Mouse (Mus musculus) erythroblast, embryonic 14.5 days (primary cell): ENCODE measurements at regions not wholly inside any gene's neighbourhood (a gene's known extent, or its start where the extent isn't known, plus 50 kb on each side); places are given as distances from the start of the nearest gene placed in this dataset.

Experiments
- H3K27me3 ChIP-seq: 2 replicates; pipeline ENCODE4 v1.6.1; 2012; ENCODE audit warnings: inconsistent platforms; ENCODE audit not compliant: control insufficient read depth
- H3K36me3 ChIP-seq: 2 replicates; pipeline ENCODE4 v1.6.1; 2012; ENCODE audit warnings: mild to moderate bottlenecking, inconsistent platforms; ENCODE audit not compliant: control insufficient read depth
- H3K4me1 ChIP-seq: 2 replicates; pipeline ENCODE4 v1.6.1; 2012; ENCODE audit warnings: inconsistent platforms; ENCODE audit not compliant: control insufficient read depth
- H3K4me3 ChIP-seq: replicated peaks from 2 replicates; pipeline ENCODE3; 2012; ENCODE audit warnings: moderate library complexity, mild to moderate bottlenecking, inconsistent platforms
- H3K9me3 ChIP-seq: 2 replicates; pipeline ENCODE4 v1.6.1; 2012; ENCODE audit warnings: low read length, inconsistent platforms, mixed read lengths; ENCODE audit not compliant: control insufficient read depth
- GATA1 ChIP-seq: IDR thresholded peaks from 2 replicates; pipeline ENCODE4 v1.6.1; 2012; ENCODE audit warnings: low read length, inconsistent platforms, mixed read lengths
- TAL1 ChIP-seq: IDR thresholded peaks from 3 replicates; pipeline ENCODE4 v1.6.1; 2012; ENCODE audit warnings: low read length, inconsistent platforms, mixed read lengths

DNA sequence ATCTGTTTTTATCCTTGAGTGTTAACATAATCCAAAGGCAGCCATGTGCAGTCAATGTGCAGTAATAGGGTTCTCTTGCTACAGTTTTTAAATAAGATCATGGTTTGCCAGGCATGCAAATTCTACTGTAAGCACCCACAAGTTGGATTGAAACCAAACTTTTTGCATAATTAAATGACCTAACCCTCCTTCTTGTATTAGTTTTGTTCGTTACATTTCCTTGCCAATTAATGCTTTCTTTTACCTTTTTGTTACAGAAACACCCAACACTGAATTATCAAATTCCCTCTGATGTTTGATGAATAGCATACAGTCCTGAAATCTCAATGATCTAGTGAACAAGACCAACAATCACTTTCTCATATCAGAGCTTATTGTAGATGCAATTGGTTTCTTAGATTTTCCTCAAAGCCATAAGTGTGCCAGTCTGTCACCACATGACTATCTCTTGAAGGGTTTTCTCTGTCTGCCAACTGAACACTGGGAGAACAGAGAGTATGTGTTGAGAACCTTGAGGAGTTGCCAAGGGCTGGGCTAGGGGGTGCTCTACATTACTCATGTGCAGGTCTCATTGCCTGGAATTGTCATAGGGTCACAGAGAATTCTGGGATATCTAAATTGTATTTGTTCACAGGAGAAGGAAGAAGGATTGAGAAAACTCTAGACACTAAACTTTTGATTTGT is 1060.4 kb downstream of the Gsdmc2 start:
- no peak for TF ChIP-seq GATA1
- TF ChIP-seq TAL1, result no peak
- Histone ChIP-seq H3K4me1 (no peaks in the 10 kb centered on the region), H3K9me3 (no peaks in the 10 kb centered on the region), H3K36me3 (no peaks in the 10 kb centered on the region), H3K27me3 (no peaks in the 10 kb centered on the region), H3K4me3 (no peak overlapping the region)

GRCm38 (mm10) chr15:62778899-62779298 is 1066.1 kb downstream of the Gsdmc2 start:
- no peaks in the 10 kb centered on the region for H3K36me3 ChIP-seq
- no peaks in the 10 kb centered on the region for H3K4me1 ChIP-seq
- TF ChIP-seq GATA1 (no peak), TAL1 (no peak)
- no peaks in the 10 kb centered on the region for H3K27me3 ChIP-seq
- H3K9me3 ChIP-seq, result no peaks in the 10 kb centered on the region
- H3K4me3 ChIP-seq, result no peak overlapping the region

- Histone ChIP-seq H3K9me3 (no peaks in the 10 kb centered on the region), H3K27me3 (no peaks in the 10 kb centered on the region), H3K36me3 (no peaks in the 10 kb centered on the region), H3K4me1 (no peaks in the 10 kb centered on the region), H3K4me3 (no peak overlapping the region)
- TF ChIP-seq GATA1, result no peak
- no peak for TF ChIP-seq TAL1
Observed at GRCm38 (mm10) chr15:62752686-62753085, 1092.3 kb downstream of the Gsdmc2 start.

DNA sequence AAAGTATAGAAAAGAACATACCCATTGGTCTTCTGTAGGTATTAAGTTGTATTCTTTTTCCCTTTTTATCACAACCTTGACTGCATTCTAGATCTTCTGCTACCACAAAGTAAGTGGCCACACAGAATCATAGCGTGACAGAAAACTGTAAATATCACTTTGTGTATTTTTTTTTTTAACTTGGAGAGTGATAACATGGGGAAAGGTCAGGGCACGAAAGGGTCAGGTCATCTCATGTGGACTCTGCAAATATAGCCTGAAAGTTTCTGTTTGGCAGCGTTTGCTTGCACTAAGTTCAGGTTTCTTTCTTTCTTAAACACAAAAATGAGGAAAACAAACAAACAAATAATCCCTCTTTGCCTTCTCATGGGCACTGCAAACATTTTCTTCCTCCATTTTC is 1101.1 kb downstream of the Gsdmc2 start:
- Histone ChIP-seq H3K4me1 (no peaks in the 10 kb centered on the region), H3K36me3 (no peaks in the 10 kb centered on the region), H3K4me3 (no peak overlapping the region), H3K9me3 (no peaks in the 10 kb centered on the region), H3K27me3 (no peaks in the 10 kb centered on the region)
- no peak for TF ChIP-seq TAL1
- no peak for TF ChIP-seq GATA1

GRCm38 (mm10) chr15:62740746-62741145 is 1104.2 kb downstream of the Gsdmc2 start:
- no peaks in the 10 kb centered on the region for H3K9me3 ChIP-seq
- no peaks in the 10 kb centered on the region for H3K36me3 ChIP-seq
- TF ChIP-seq TAL1 (no peak), GATA1 (no peak)
- H3K4me3 ChIP-seq, result no peak overlapping the region
- no peaks in the 10 kb centered on the region for H3K27me3 ChIP-seq
- no peaks in the 10 kb centered on the region for H3K4me1 ChIP-seq

- TF ChIP-seq GATA1, result no peak
- no peak for TF ChIP-seq TAL1
Observed at GRCm38 (mm10) chr15:62735334-62735733, 1109.6 kb downstream of the Gsdmc2 start.

GRCm38 (mm10) chr15:62734900-62735299 is 1110.1 kb downstream of the Gsdmc2 start:
- no peak for TF ChIP-seq TAL1
- no peak overlapping the region for H3K4me3 ChIP-seq
- no peaks in the 10 kb centered on the region for H3K36me3 ChIP-seq
- H3K4me1 ChIP-seq, result no peaks in the 10 kb centered on the region
- H3K9me3 ChIP-seq, result no peaks in the 10 kb centered on the region
- H3K27me3 ChIP-seq, result no peaks in the 10 kb centered on the region

More at GRCm38 (mm10) chr15:62735334-62735733, 1109.6 kb downstream of the Gsdmc2 start:
- no peaks in the 10 kb centered on the region for H3K27me3 ChIP-seq
- no peaks in the 10 kb centered on the region for H3K36me3 ChIP-seq
- H3K4me1 ChIP-seq, result no peaks in the 10 kb centered on the region
- H3K4me3 ChIP-seq, result no peak overlapping the region
- H3K9me3 ChIP-seq, result no peaks in the 10 kb centered on the region

- no peaks in the 10 kb centered on the region for H3K27me3 ChIP-seq
- TF ChIP-seq GATA1, result no peak
- no peak for TF ChIP-seq TAL1
- no peaks in the 10 kb centered on the region for H3K36me3 ChIP-seq
- no peaks in the 10 kb centered on the region for H3K4me1 ChIP-seq
- H3K9me3 ChIP-seq, result no peaks in the 10 kb centered on the region
- no peak overlapping the region for H3K4me3 ChIP-seq
Observed at GRCm38 (mm10) chr15:62730524-62730923, 1114.5 kb downstream of the Gsdmc2 start.

DNA sequence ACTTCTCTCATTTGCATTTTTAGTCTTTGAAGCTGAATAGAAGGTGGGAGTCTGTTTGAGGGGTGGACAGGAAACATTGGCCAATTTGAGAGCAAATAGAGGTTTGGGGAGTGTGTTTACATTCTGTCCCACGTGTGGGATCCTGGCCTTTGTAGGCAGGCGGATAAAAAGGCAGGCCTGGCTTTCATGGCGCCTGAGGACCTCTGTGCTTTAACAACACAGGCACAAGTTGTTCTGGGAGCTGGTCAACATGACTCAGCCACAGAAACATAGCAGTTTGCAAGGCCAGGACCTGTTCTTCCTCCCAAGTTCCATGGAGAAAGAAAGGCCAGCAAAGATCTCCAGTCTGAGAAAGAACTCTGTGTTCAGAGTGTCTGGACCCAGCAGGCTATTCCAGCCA is 1130.7 kb downstream of the Gsdmc2 start:
- no peaks in the 10 kb centered on the region for H3K4me1 ChIP-seq
- no peaks in the 10 kb centered on the region for H3K27me3 ChIP-seq
- TF ChIP-seq GATA1 (no peak), TAL1 (no peak)
- no peaks in the 10 kb centered on the region for H3K9me3 ChIP-seq
- H3K4me3 ChIP-seq, result no peak overlapping the region
- H3K36me3 ChIP-seq, result no peaks in the 10 kb centered on the region
